Mouse (Mus musculus) testis, adult 2 months (tissue): ENCODE results near the gene Fam174b.

Experiments used
- CTCF ChIP-seq: fragments of 200-500 bp; IDR thresholded peaks from 2 replicates; pipeline ENCODE4 v1.5.1; 2012; ENCODE audit warnings: low read depth, mild to moderate bottlenecking, inconsistent platforms, low read length, moderate library complexity; ENCODE audit not compliant: control insufficient read depth, insufficient read depth, insufficient replicate concordance
- POLR2A ChIP-seq: fragments of 200-500 bp; IDR thresholded peaks from 2 replicates; pipeline ENCODE4 v1.6.1; 2012; ENCODE audit warnings: low read depth, mild to moderate bottlenecking, inconsistent platforms, low read length, moderate library complexity; ENCODE audit not compliant: control insufficient read depth

DNA sequence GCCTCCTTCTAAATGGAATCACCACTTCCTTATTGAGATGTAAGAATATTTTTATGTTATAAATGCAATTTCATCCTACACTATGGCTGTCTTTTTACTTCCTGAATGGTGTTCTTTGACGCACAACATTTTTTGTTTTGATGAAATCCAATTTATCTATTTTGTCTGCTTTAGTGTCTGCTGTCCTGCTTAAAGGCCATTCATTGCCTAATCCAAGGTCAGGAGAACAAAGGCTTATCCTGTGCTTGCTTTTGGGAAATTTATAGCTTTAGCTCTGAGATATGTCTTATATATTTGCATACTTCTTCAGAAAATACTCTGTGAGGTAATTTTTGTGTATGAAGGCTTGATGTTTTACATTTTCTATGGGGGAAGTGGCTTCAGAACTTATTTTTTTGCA is 13.5 kb downstream of the Fam174b start:
- TF ChIP-seq POLR2A: no peak
- TF ChIP-seq CTCF: no peak
